Mouse (Mus musculus) leukemia stem cell, adult 10-12 weeks (primary cell): ENCODE data around the gene Gm40193. TPM values are rescaled to one million over a fixed set of nuclear protein-coding genes. Genes with fewer than 3 reads are reported as not detected.

Experiments used
- polyA plus RNA-seq: library from polyadenylated mRNA; stranded (reverse); fragments of >175 nt; gene quantifications from 2 replicates; pipeline ENCODE4 v1.2.3, GENCODE M21; 2012; ENCODE audit warnings: low replicate concordance

The Gm40193 gene
- polyA plus RNA-seq, result not detected in 2 replicates

GRCm38 (mm10) chr11:70532839-70533238, at the start of gene Gm40193:
TSS of gene Gm40193 (minus strand) at chr11:70532939.

GRCm38 (mm10) chr11:70562287-70562994, 29.7 kb upstream of the Gm40193 start, which contains the start of gene Mink1:
TSS of gene Mink1 (plus strand) at chr11:70562881.

GRCm38 (mm10) chr11:70539877-70540587, 7.3 kb upstream of the Gm40193 start, which contains the start of gene Pld2:
TSS of gene Pld2 (plus strand) at chr11:70540064.

GRCm38 (mm10) chr11:70525184-70525678, 7.5 kb downstream of the Gm40193 start, which contains the start of gene Psmb6:
TSS of gene Psmb6 (plus strand) at chr11:70525367.

GRCm38 (mm10) chr11:70518923-70519322, 13.8 kb downstream of the Gm40193 start, which contains the start of gene Gltpd2:
TSS of gene Gltpd2 (plus strand) at chr11:70519196.

GRCm38 (mm10) chr11:70514288-70514687, 18.5 kb downstream of the Gm40193 start, which contains the start of gene Vmo1:
TSS of gene Vmo1 (minus strand) at chr11:70514616.

GRCm38 (mm10) chr11:70504970-70505369, 27.8 kb downstream of the Gm40193 start, which contains the start of gene Tm4sf5:
TSS of gene Tm4sf5 (plus strand) at chr11:70505244.

Other genes starting within 250 kb of the Gm40193 start
- gene Alox12e, start 210.3 kb downstream of the Gm40193 start, polyA plus RNA-seq, result not detected in 2 replicates
- gene Alox15, start 180.9 kb downstream of the Gm40193 start, polyA plus RNA-seq, result 0.35 and 0.56 TPM in 2 replicates
- gene Pelp1, start 122.9 kb downstream of the Gm40193 start, polyA plus RNA-seq, result 84.1 and 130 TPM in 2 replicates
- gene Arrb2, start 100.3 kb downstream of the Gm40193 start, polyA plus RNA-seq, result 187 and 287 TPM in 2 replicates
- gene Med11, start 81.0 kb downstream of the Gm40193 start, polyA plus RNA-seq, result 6.5 and 33.1 TPM in 2 replicates
- 1.6 TPM in 2 replicates for gene Zmynd15, start 73.5 kb downstream of the Gm40193 start, polyA plus RNA-seq
- gene Cxcl16, start 73.0 kb downstream of the Gm40193 start, polyA plus RNA-seq, result 0.86 and 2.0 TPM in 2 replicates
- not detected in 2 replicates for gene Tm4sf5, start 27.7 kb downstream of the Gm40193 start, polyA plus RNA-seq
- gene Vmo1, start 18.3 kb downstream of the Gm40193 start, polyA plus RNA-seq, result not detected in 2 replicates
- gene Gltpd2, start 13.7 kb downstream of the Gm40193 start, polyA plus RNA-seq, result not detected in 2 replicates
- 51.2 and 127 TPM in 2 replicates for gene Psmb6, start 7.6 kb downstream of the Gm40193 start, polyA plus RNA-seq
- gene Pld2, start 7.1 kb upstream of the Gm40193 start, polyA plus RNA-seq, result 0.79 and 2.3 TPM in 2 replicates
- 80.3 and 81.9 TPM in 2 replicates for gene Mink1, start 29.9 kb upstream of the Gm40193 start, polyA plus RNA-seq
- not detected in 2 replicates for gene 4930544D05Rik, start 82.9 kb upstream of the Gm40193 start, polyA plus RNA-seq
- gene Chrne, start 86.3 kb upstream of the Gm40193 start, polyA plus RNA-seq, result 0.54 and 1.8 TPM in 2 replicates
- 17.4 and 31.1 TPM in 2 replicates for gene Gp1ba, start 106.2 kb upstream of the Gm40193 start, polyA plus RNA-seq
- 52.5 and 175 TPM in 2 replicates for gene Rnf167, start 114.3 kb upstream of the Gm40193 start, polyA plus RNA-seq
- gene Slc25a11, start 114.5 kb upstream of the Gm40193 start, polyA plus RNA-seq, result 28.6 and 32.9 TPM in 2 replicates
- 3,216 and 5,291 TPM in 2 replicates for gene Pfn1, start 121.7 kb upstream of the Gm40193 start, polyA plus RNA-seq
- gene Eno3, start 124.3 kb upstream of the Gm40193 start, polyA plus RNA-seq, result 8.0 and 15.4 TPM in 2 replicates
- 65.7 and 82.3 TPM in 2 replicates for gene Spag7, start 136.5 kb upstream of the Gm40193 start, polyA plus RNA-seq
- 29.3 and 36.4 TPM in 2 replicates for gene Camta2, start 155.2 kb upstream of the Gm40193 start, polyA plus RNA-seq
- not detected in 2 replicates for gene Inca1, start 167.2 kb upstream of the Gm40193 start, polyA plus RNA-seq
- 30.4 and 70.0 TPM in 2 replicates for gene Kif1c, start 167.6 kb upstream of the Gm40193 start, polyA plus RNA-seq
- gene Zfp3, start 231.3 kb upstream of the Gm40193 start, polyA plus RNA-seq, result 0.96 and 1.0 TPM in 2 replicates